Mouse (Mus musculus): ENCODE results near the gene Dock7.

- TF ChIP-seq CTCF (IDR thresholded peaks at IDR 0.05; ENCODE audit: low read depth, low read length) (no peak), POLR2A (IDR thresholded peaks at IDR 0.05; ENCODE audit: borderline replicate concordance, low read depth, low read length) (no peak)
These were observed 74.2 kb downstream of the Dock7 start for GRCm38 (mm10) chr4:99046471-99046870.

All from bone marrow macrophage, adult 2 months (primary cell).